Mouse (Mus musculus): ENCODE measurements at regions not wholly inside any gene's neighbourhood (a gene's known extent, or its start where the extent isn't known, plus 50 kb on each side); places are given as distances from the start of the nearest gene placed in this dataset.
A peak's percentile ranks its signal among the peaks of the same experiment; 100 is the strongest.

GRCm38 (mm10) chrX:11829411-11830002 lies 330.6 kb downstream of the Bcor start:
- H3K9ac ChIP-seq (replicated peaks), result no peak overlapping the region
- no peak for ATAC-seq (ENCODE audit: low FRiP score, low read depth)
- no peak overlapping the region for H3K4me3 ChIP-seq
- H3K9me3 ChIP-seq, result no peaks in the 10 kb centered on the region
- H3K27me3 ChIP-seq, result peaks cover 28% of the 10 kb centered on the region
- H3K4me1 ChIP-seq, result peaks cover 10% of the 10 kb centered on the region; the same call in 1 of the 2 replicates
- H3K27ac ChIP-seq (replicated peaks), result no peak overlapping the region
- no peak overlapping the region for H3K4me2 ChIP-seq (replicated peaks)
- no peaks in the 10 kb centered on the region for H3K36me3 ChIP-seq
- 61% methylated on average over 12 of the region's 12 CpGs for WGBS

DNA sequence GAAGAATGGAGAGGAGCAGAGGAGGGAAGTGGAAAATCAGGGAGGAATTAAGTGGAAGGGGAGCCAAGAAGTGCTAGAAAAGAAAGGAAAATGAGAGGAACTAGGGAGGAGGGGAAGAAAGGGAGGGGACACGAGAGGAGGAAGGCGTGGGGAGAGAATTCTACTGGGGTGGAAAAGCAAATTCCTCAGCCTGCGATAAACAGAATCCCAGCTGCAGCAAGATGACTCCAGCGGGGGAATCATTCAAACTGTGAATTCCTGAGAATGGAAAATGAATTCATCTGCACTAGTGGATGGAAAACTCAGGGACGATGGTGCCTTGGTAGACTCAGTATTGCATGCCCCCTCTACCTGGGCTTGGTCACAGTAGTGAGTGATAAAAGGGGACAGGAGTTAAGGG lies 322.6 kb downstream of the Bcor start:
- H3K9me3 ChIP-seq, result no peaks in the 10 kb centered on the region
- H3K4me2 ChIP-seq (replicated peaks), result no peak overlapping the region
- no peaks in the 10 kb centered on the region for H3K36me3 ChIP-seq
- H3K4me1 ChIP-seq, result no peaks in the 10 kb centered on the region
- H3K27ac ChIP-seq (replicated peaks), result no peak overlapping the region
- H3K27me3 ChIP-seq, result peaks cover 38% of the 10 kb centered on the region
- H3K9ac ChIP-seq (replicated peaks), result no peak overlapping the region
- no peak overlapping the region for H3K4me3 ChIP-seq
- 74% methylated on average over 5 of the region's 5 CpGs for WGBS
- no peak for ATAC-seq (ENCODE audit: low FRiP score, low read depth)

GRCm38 (mm10) chrX:11839665-11840245 lies 320.4 kb downstream of the Bcor start:
- Histone ChIP-seq H3K36me3 (no peaks in the 10 kb centered on the region), H3K9me3 (no peaks in the 10 kb centered on the region), H3K27me3 (peaks cover 29% of the 10 kb centered on the region), H3K4me2 (replicated peaks) (no peak overlapping the region), H3K4me3 (no peak overlapping the region), H3K9ac (replicated peaks) (no peak overlapping the region), H3K27ac (replicated peaks) (no peak overlapping the region), H3K4me1 (no peaks in the 10 kb centered on the region)
- no peak for ATAC-seq (ENCODE audit: low FRiP score, low read depth)
- 69% methylated on average over 12 of the region's 12 CpGs for WGBS

GRCm38 (mm10) chrX:11840319-11841035 lies 319.7 kb downstream of the Bcor start:
- Histone ChIP-seq H3K4me2 (replicated peaks) (no peak overlapping the region), H3K9me3 (no peaks in the 10 kb centered on the region), H3K9ac (replicated peaks) (no peak overlapping the region), H3K27me3 (peaks cover 29% of the 10 kb centered on the region), H3K36me3 (no peaks in the 10 kb centered on the region), H3K4me1 (no peaks in the 10 kb centered on the region), H3K27ac (replicated peaks) (no peak overlapping the region), H3K4me3 (no peak overlapping the region)
- ATAC-seq (ENCODE audit: low FRiP score, low read depth), result no peak
- 68% methylated on average over 10 of the region's 11 CpGs for WGBS

- no peaks in the 10 kb centered on the region for H3K4me1 ChIP-seq
- no peak overlapping the region for H3K27ac ChIP-seq (replicated peaks)
- no peak for ATAC-seq (ENCODE audit: low FRiP score, low read depth)
- H3K36me3 ChIP-seq, result no peaks in the 10 kb centered on the region
- no peak overlapping the region for H3K4me2 ChIP-seq (replicated peaks)
- peaks cover 29% of the 10 kb centered on the region for H3K27me3 ChIP-seq
- no peak overlapping the region for H3K9ac ChIP-seq (replicated peaks)
- WGBS, result 79% methylated on average over 2 of the region's 2 CpGs
- no peaks in the 10 kb centered on the region for H3K9me3 ChIP-seq
- H3K4me3 ChIP-seq, result no peak overlapping the region
Measured at GRCm38 (mm10) chrX:11845566-11845965, 314.6 kb downstream of the Bcor start.

DNA sequence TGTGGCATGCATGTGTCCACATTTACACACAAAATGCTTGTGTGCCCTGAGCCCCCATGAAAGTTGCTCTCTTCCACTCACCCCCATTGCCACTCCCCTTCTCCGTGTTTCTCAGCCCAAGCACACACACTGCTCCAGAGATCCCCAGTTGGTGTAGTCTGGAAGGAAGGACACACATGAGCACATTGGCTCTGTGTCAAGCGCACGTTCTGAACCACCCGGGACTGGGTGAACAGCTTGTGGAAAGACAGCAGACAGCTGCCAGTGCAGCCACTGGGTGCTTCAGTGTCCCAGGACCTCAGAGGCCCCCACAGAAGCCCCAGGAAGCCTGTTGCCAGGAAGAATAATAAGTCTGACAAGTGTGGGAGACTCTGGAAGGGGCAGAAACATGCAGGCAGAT lies 304.2 kb downstream of the Bcor start:
- H3K27ac ChIP-seq (replicated peaks), result no peak overlapping the region
- H3K4me3 ChIP-seq, result no peak overlapping the region
- WGBS, result 83% methylated on average over 4 of the region's 4 CpGs
- H3K4me2 ChIP-seq (replicated peaks), result no peak overlapping the region
- no peak for ATAC-seq (ENCODE audit: low FRiP score, low read depth)
- H3K4me1 ChIP-seq, result no peaks in the 10 kb centered on the region
- no peaks in the 10 kb centered on the region for H3K9me3 ChIP-seq
- H3K27me3 ChIP-seq, result peaks cover 56% of the 10 kb centered on the region
- no peaks in the 10 kb centered on the region for H3K36me3 ChIP-seq
- H3K9ac ChIP-seq (replicated peaks), result no peak overlapping the region

DNA sequence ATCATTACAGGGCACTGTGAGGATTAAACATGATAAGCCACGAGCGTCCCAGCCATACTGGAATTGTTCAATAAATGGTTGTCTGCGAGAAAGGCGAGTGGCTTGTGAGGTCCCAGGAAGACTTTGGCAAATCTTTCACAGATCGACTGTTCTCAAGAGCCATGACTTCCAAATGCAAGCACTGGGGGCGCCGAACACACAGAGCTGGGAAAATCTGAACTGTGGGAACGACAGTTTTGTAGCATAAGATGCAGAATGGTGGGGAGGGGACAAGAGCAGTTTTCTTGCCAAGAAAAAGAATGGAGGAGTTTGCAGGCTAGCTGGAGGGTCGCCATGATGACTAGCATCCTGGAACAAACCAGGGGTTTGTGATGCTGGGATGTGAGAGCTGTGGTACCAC lies 300.8 kb downstream of the Bcor start:
- Histone ChIP-seq H3K27me3 (peaks cover 64% of the 10 kb centered on the region), H3K4me1 (peaks cover 12% of the 10 kb centered on the region; the same call in 1 of the 2 replicates), H3K27ac (replicated peaks) (no peak overlapping the region), H3K4me3 (no peak overlapping the region), H3K4me2 (replicated peaks) (no peak overlapping the region), H3K9ac (replicated peaks) (no peak overlapping the region), H3K9me3 (no peaks in the 10 kb centered on the region), H3K36me3 (no peaks in the 10 kb centered on the region)
- 56% methylated on average over 9 of the region's 9 CpGs for WGBS
- no peak for ATAC-seq (ENCODE audit: low FRiP score, low read depth)

GRCm38 (mm10) chrX:11861119-11861708 lies 298.9 kb downstream of the Bcor start:
- no peak overlapping the region for H3K4me3 ChIP-seq
- no peak overlapping the region for H3K4me2 ChIP-seq (replicated peaks)
- H3K27me3 ChIP-seq, result peaks cover 64% of the 10 kb centered on the region
- H3K27ac ChIP-seq (replicated peaks), result peak overlapping the region; percentile 35; the same call in 1 of the 2 replicates
- no peaks in the 10 kb centered on the region for H3K36me3 ChIP-seq
- no peak overlapping the region for H3K9ac ChIP-seq (replicated peaks)
- 50% methylated on average over 11 of the region's 11 CpGs for WGBS
- H3K4me1 ChIP-seq, result peaks cover 12% of the 10 kb centered on the region; the same call in 1 of the 2 replicates
- H3K9me3 ChIP-seq, result no peaks in the 10 kb centered on the region
- no peak for ATAC-seq (ENCODE audit: low FRiP score, low read depth)

GRCm38 (mm10) chrX:11861892-11862291 lies 298.3 kb downstream of the Bcor start:
- peaks cover 64% of the 10 kb centered on the region for H3K27me3 ChIP-seq
- no peak for ATAC-seq (ENCODE audit: low FRiP score, low read depth)
- H3K4me3 ChIP-seq, result no peak overlapping the region
- 32% methylated on average over 8 of the region's 8 CpGs for WGBS
- no peaks in the 10 kb centered on the region for H3K36me3 ChIP-seq
- no peak overlapping the region for H3K9ac ChIP-seq (replicated peaks)
- H3K4me1 ChIP-seq, result peaks cover 12% of the 10 kb centered on the region; the same call in 1 of the 2 replicates
- no peaks in the 10 kb centered on the region for H3K9me3 ChIP-seq
- peak overlapping the region; percentile 35; the same call in 1 of the 2 replicates for H3K27ac ChIP-seq (replicated peaks)
- no peak overlapping the region for H3K4me2 ChIP-seq (replicated peaks)

DNA sequence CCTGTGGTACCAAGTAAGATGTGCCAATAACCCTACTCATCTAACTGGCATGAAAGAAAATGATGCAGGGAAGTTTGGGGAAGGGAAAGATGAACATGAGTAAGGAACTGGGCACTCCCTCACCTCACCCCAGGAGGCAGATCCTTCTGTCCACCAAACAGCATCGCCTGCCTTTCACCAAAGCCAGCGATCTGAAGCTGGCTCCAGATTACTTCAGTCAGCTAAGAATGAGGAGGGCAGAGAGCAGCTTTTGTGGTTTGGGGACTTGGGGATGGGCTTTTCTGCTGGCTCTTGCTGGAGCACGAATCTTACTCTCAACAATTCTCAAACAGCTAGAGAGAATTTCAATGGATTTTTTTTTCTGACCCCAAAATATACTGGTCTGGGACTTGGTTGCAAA lies 297.0 kb downstream of the Bcor start:
- Histone ChIP-seq H3K9me3 (no peaks in the 10 kb centered on the region), H3K4me2 (replicated peaks) (no peak overlapping the region), H3K4me3 (no peak overlapping the region), H3K9ac (replicated peaks) (no peak overlapping the region), H3K4me1 (peaks cover 12% of the 10 kb centered on the region; the same call in 1 of the 2 replicates), H3K36me3 (no peaks in the 10 kb centered on the region), H3K27ac (replicated peaks) (no peak overlapping the region), H3K27me3 (peaks cover 52% of the 10 kb centered on the region)
- ATAC-seq (ENCODE audit: low FRiP score, low read depth), result no peak
- WGBS, result 35% methylated on average over 3 of the region's 3 CpGs

DNA sequence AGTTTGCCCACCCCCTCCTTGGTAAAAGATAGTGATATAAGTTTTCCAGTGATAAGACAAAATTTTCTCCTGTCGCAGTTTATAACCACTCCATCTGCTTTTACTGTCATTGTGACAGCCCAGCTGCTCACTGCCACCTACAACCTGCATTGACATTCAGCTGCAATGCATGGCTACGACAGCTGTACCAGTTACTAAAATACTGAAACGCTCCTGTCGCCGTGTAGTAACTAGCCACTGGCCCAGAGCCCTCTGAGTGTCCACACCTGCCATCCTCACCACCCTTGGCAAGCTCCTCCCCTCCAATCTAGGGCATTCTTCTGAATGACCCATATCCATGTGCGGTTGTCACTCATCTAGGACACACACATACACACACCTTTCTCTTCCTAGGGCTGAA lies 286.2 kb downstream of the Bcor start:
- H3K9me3 ChIP-seq, result no peaks in the 10 kb centered on the region
- H3K4me3 ChIP-seq, result no peak overlapping the region
- no peak overlapping the region for H3K4me2 ChIP-seq (replicated peaks)
- H3K27ac ChIP-seq (replicated peaks), result no peak overlapping the region
- no peaks in the 10 kb centered on the region for H3K36me3 ChIP-seq
- peaks cover 7% of the 10 kb centered on the region for H3K27me3 ChIP-seq
- H3K4me1 ChIP-seq, result no peaks in the 10 kb centered on the region
- no peak for ATAC-seq (ENCODE audit: low FRiP score, low read depth)
- 86% methylated on average over 6 of the region's 6 CpGs for WGBS
- H3K9ac ChIP-seq (replicated peaks), result no peak overlapping the region

GRCm38 (mm10) chrX:11876636-11877035 lies 283.5 kb downstream of the Bcor start:
- H3K4me3 ChIP-seq, result no peak overlapping the region
- no peak overlapping the region for H3K9ac ChIP-seq (replicated peaks)
- H3K27me3 ChIP-seq, result peaks cover 11% of the 10 kb centered on the region
- no peak overlapping the region for H3K4me2 ChIP-seq (replicated peaks)
- H3K27ac ChIP-seq (replicated peaks), result no peak overlapping the region
- 90% methylated on average over 7 of the region's 7 CpGs for WGBS
- no peak for ATAC-seq (ENCODE audit: low FRiP score, low read depth)
- no peaks in the 10 kb centered on the region for H3K9me3 ChIP-seq
- no peaks in the 10 kb centered on the region for H3K4me1 ChIP-seq
- H3K36me3 ChIP-seq, result no peaks in the 10 kb centered on the region

All from midbrain, embryonic 12.5 days (tissue).